Mouse (Mus musculus) limb, embryonic 12.5 days (tissue): ENCODE measurements at regions not wholly inside any gene's neighbourhood (a gene's known extent, or its start where the extent isn't known, plus 50 kb on each side); places are given as distances from the start of the nearest gene placed in this dataset.
A peak's percentile ranks its signal among the peaks of the same experiment; 100 is the strongest.

Experiments used
- ATAC-seq: fragments of 200-750 bp; cut with Nextera tagmentation; 2 replicates; pipeline ENCODE4 v1.8.0; 2017; ENCODE audit warnings: low read depth, moderate TSS enrichment; ENCODE audit not compliant: insufficient number of reproducible peaks, insufficient read depth, low FRiP score, low TSS enrichment
- H3K27ac ChIP-seq: fragments of 300-500 bp; sonication (generic); 2 replicates; pipeline ENCODE4 v1.5.1; 2016; ENCODE audit warnings: mild to moderate bottlenecking, moderate library complexity
- H3K27me3 ChIP-seq: fragments of 300-500 bp; sonication (generic); 2 replicates; pipeline ENCODE4 v1.6.1; 2016; ENCODE audit warnings: mild to moderate bottlenecking, moderate library complexity
- H3K36me3 ChIP-seq: fragments of 300-500 bp; sonication (generic); 2 replicates; pipeline ENCODE4 v1.6.1; 2016; ENCODE audit warnings: mild to moderate bottlenecking, moderate library complexity
- H3K4me1 ChIP-seq: fragments of 300-500 bp; sonication (generic); replicated peaks from 2 replicates; pipeline ENCODE4 v1.6.1; 2016
- H3K4me2 ChIP-seq: fragments of 300-500 bp; sonication (generic); 2 replicates; pipeline ENCODE4 v1.6.1; 2016; ENCODE audit warnings: mild to moderate bottlenecking, moderate library complexity
- H3K4me3 ChIP-seq: fragments of 300-500 bp; sonication (generic); replicated peaks from 2 replicates; pipeline ENCODE4 v1.5.1; 2016; ENCODE audit warnings: mild to moderate bottlenecking
- H3K9ac ChIP-seq: fragments of 300-500 bp; sonication (generic); replicated peaks from 2 replicates; pipeline ENCODE4 v1.6.1; 2016; ENCODE audit warnings: mild to moderate bottlenecking, moderate library complexity
- H3K9me3 ChIP-seq: fragments of 300-500 bp; sonication (generic); 2 replicates; pipeline ENCODE4 v1.6.1; 2016; ENCODE audit warnings: mild to moderate bottlenecking, moderate library complexity
- WGBS: fragments of 180-500 bp; shearing (Covaris S2); methylation state at CpG from one replicate; pipeline ENCODE4 v1.1.7; 2016; 5-methylcytosine and 5-hydroxymethylcytosine counted together

GRCm38 (mm10) chr5:118334054-118334453 lies 89.0 kb downstream of the 2410131K14Rik start:
- no peak for ATAC-seq
- 93% methylated on average over 2 of the region's 2 CpGs for WGBS

GRCm38 (mm10) chr5:118338186-118338585 lies 93.2 kb downstream of the 2410131K14Rik start:
- WGBS: 89% methylated on average over 8 of the region's 8 CpGs
- no peak overlapping the region for H3K4me2 ChIP-seq
- no peak for ATAC-seq

More at GRCm38 (mm10) chr5:118334054-118334453, 89.0 kb downstream of the 2410131K14Rik start:
- H3K9ac ChIP-seq: no peak overlapping the region
- peaks cover 15% of the 10 kb centered on the region for H3K27me3 ChIP-seq
- H3K4me2 ChIP-seq: no peak overlapping the region
- no peak overlapping the region for H3K27ac ChIP-seq
- no peak overlapping the region for H3K4me3 ChIP-seq
- 0 out of 2 replicates have a peak, but pooled peaks cover 3% of the 10 kb centered on the region for H3K9me3 ChIP-seq
- peaks cover 17% of the 10 kb centered on the region for H3K4me1 ChIP-seq
- H3K36me3 ChIP-seq: no peaks in the 10 kb centered on the region

GRCm38 (mm10) chr5:118339676-118340661 lies 94.9 kb downstream of the 2410131K14Rik start:
- H3K27me3 ChIP-seq: 0 out of 2 replicates have a peak, but pooled peaks cover 7% of the 10 kb centered on the region
- H3K27ac ChIP-seq: no peak overlapping the region
- WGBS: 57% methylated on average over 22 of the region's 22 CpGs
- peaks cover 13% of the 10 kb centered on the region for H3K4me1 ChIP-seq
- H3K4me3 ChIP-seq: no peak overlapping the region
- no peaks in the 10 kb centered on the region for H3K36me3 ChIP-seq
- H3K9me3 ChIP-seq: no peaks in the 10 kb centered on the region
- ATAC-seq: no peak
- no peak overlapping the region for H3K4me2 ChIP-seq
- H3K9ac ChIP-seq: no peak overlapping the region

More at GRCm38 (mm10) chr5:118338186-118338585, 93.2 kb downstream of the 2410131K14Rik start:
- H3K4me3 ChIP-seq: no peak overlapping the region
- no peak overlapping the region for H3K27ac ChIP-seq
- peaks cover under 1% of the 10 kb centered on the region for H3K4me1 ChIP-seq
- H3K27me3 ChIP-seq: 0 out of 2 replicates have a peak, but pooled peaks cover 7% of the 10 kb centered on the region
- H3K9ac ChIP-seq: no peak overlapping the region
- no peaks in the 10 kb centered on the region for H3K36me3 ChIP-seq
- no peaks in the 10 kb centered on the region for H3K9me3 ChIP-seq

GRCm38 (mm10) chr5:118343444-118344320 lies 98.7 kb downstream of the 2410131K14Rik start:
- Histone ChIP-seq H3K27ac (no peak overlapping the region), H3K9me3 (no peaks in the 10 kb centered on the region), H3K4me2 (peak overlapping the region; percentile 26), H3K36me3 (no peaks in the 10 kb centered on the region), H3K4me3 (no peak overlapping the region), H3K4me1 (peaks cover 13% of the 10 kb centered on the region), H3K9ac (0 out of 2 replicates have a peak overlapping the region, but pooled peaks have one; percentile 31), H3K27me3 (0 out of 2 replicates have a peak, but pooled peaks cover 3% of the 10 kb centered on the region)
- ATAC-seq: peak; percentile 47; the same call in 1 of the 2 replicates
- 12% methylated on average over 19 of the region's 19 CpGs for WGBS

- no peak overlapping the region for H3K4me2 ChIP-seq
- H3K4me3 ChIP-seq: no peak overlapping the region
- 80% methylated on average over 3 of the region's 3 CpGs for WGBS
- H3K27ac ChIP-seq: no peak overlapping the region
- H3K36me3 ChIP-seq: no peaks in the 10 kb centered on the region
- H3K9ac ChIP-seq: no peak overlapping the region
- peaks cover 13% of the 10 kb centered on the region for H3K4me1 ChIP-seq
- no peaks in the 10 kb centered on the region for H3K27me3 ChIP-seq
- H3K9me3 ChIP-seq: no peaks in the 10 kb centered on the region
- ATAC-seq: no peak
Measured at GRCm38 (mm10) chr5:118345226-118345625, 100.2 kb downstream of the 2410131K14Rik start.

- no peak overlapping the region for H3K4me2 ChIP-seq
- 96% methylated on average over 3 of the region's 3 CpGs for WGBS
Measured at GRCm38 (mm10) chr5:118349057-118349456, 104.0 kb downstream of the 2410131K14Rik start.

GRCm38 (mm10) chr5:118351301-118351700 lies 106.3 kb downstream of the 2410131K14Rik start:
- H3K4me2 ChIP-seq: no peak overlapping the region
- no peaks in the 10 kb centered on the region for H3K27me3 ChIP-seq
- H3K36me3 ChIP-seq: no peaks in the 10 kb centered on the region
- H3K9ac ChIP-seq: no peak overlapping the region
- 59% methylated on average over 1 of the region's 1 CpGs for WGBS
- H3K27ac ChIP-seq: no peak overlapping the region
- H3K4me1 ChIP-seq: peaks cover 31% of the 10 kb centered on the region
- no peak for ATAC-seq
- no peak overlapping the region for H3K4me3 ChIP-seq
- no peaks in the 10 kb centered on the region for H3K9me3 ChIP-seq

More at GRCm38 (mm10) chr5:118349057-118349456, 104.0 kb downstream of the 2410131K14Rik start:
- ATAC-seq: no peak
- Histone ChIP-seq H3K27ac (no peak overlapping the region), H3K4me1 (peaks cover 14% of the 10 kb centered on the region), H3K27me3 (no peaks in the 10 kb centered on the region), H3K36me3 (no peaks in the 10 kb centered on the region), H3K4me3 (no peak overlapping the region), H3K9me3 (no peaks in the 10 kb centered on the region), H3K9ac (no peak overlapping the region)

GRCm38 (mm10) chr5:118352142-118352541 lies 107.1 kb downstream of the 2410131K14Rik start:
- H3K27me3 ChIP-seq: no peaks in the 10 kb centered on the region
- H3K27ac ChIP-seq: no peak overlapping the region
- 88% methylated on average over 4 of the region's 4 CpGs for WGBS
- H3K4me2 ChIP-seq: no peak overlapping the region
- ATAC-seq: no peak
- no peaks in the 10 kb centered on the region for H3K36me3 ChIP-seq
- no peak overlapping the region for H3K9ac ChIP-seq
- no peak overlapping the region for H3K4me3 ChIP-seq
- H3K4me1 ChIP-seq: peaks cover 33% of the 10 kb centered on the region
- H3K9me3 ChIP-seq: no peaks in the 10 kb centered on the region

- no peaks in the 10 kb centered on the region for H3K36me3 ChIP-seq
- peaks cover 33% of the 10 kb centered on the region for H3K4me1 ChIP-seq
- WGBS: 38% methylated on average over 6 of the region's 6 CpGs
- no peaks in the 10 kb centered on the region for H3K9me3 ChIP-seq
- no peak overlapping the region for H3K9ac ChIP-seq
- no peak overlapping the region for H3K27ac ChIP-seq
- H3K4me2 ChIP-seq: no peak overlapping the region
- no peak for ATAC-seq
- no peak overlapping the region for H3K4me3 ChIP-seq
- no peaks in the 10 kb centered on the region for H3K27me3 ChIP-seq
Measured at GRCm38 (mm10) chr5:118353061-118353460, 108.0 kb downstream of the 2410131K14Rik start.

- Histone ChIP-seq H3K27ac (no peak overlapping the region), H3K4me2 (peak overlapping the region; percentile 6; the same call in 1 of the 2 replicates), H3K27me3 (no peaks in the 10 kb centered on the region), H3K4me3 (no peak overlapping the region), H3K4me1 (peaks cover 33% of the 10 kb centered on the region), H3K9me3 (no peaks in the 10 kb centered on the region), H3K36me3 (no peaks in the 10 kb centered on the region), H3K9ac (no peak overlapping the region)
- no peak for ATAC-seq
- WGBS: 28% methylated on average over 9 of the region's 9 CpGs
Measured at GRCm38 (mm10) chr5:118353689-118354088, 108.7 kb downstream of the 2410131K14Rik start.
